Mouse (Mus musculus): ENCODE results near the gene Klhl41. TPM values are rescaled to one million over a fixed set of nuclear protein-coding genes. Genes with fewer than 3 reads are reported as not detected.
"Not testable (repeated sequence)": the region's sequence is repeated elsewhere in the genome, so short reads cannot be mapped to it uniquely, and the experiment has no call there.

The Klhl41 gene
- polyA plus RNA-seq, 1 experiment = not detected

DNA sequence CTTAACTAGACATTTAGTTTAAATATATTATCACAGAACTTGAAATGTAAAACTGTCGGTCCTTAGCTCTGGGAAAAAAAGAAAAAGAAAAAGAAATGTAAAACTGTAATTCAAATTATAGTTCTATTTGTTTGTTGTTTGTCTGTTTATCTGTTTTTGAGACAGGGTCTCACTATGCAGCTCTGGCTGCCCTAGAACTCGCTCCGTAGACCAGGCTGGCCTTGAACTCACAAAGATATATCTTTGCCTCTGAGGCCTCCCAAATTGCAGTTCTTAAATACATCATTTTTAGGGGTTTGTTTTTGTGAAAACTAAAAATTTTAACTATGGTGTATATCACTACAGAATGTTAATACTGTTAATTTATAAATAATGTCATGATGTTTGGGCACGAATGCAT is 2.3 kb upstream of the Klhl41 start:
- 92% methylated on average over 4 of the region's 4 CpGs for WGBS
- H3K36me3 ChIP-seq (ENCODE audit: control insufficient read depth, insufficient read depth, low read length) = no peaks in the 10 kb centered on the region
- DNase-seq (ENCODE audit: low read depth in 1 of 2, low spot score in 2 of 2) = no peak
- no peaks in the 10 kb centered on the region for H3K4me1 ChIP-seq (ENCODE audit: control insufficient read depth, insufficient read depth, insufficient read length)
- no peak overlapping the region for H3K4me3 ChIP-seq (ENCODE audit: extremely low read depth, insufficient read depth, insufficient read length)
- no peaks in the 10 kb centered on the region for H3K27me3 ChIP-seq (ENCODE audit: control insufficient read depth, insufficient read depth, low read length)
- no peak overlapping the region for H3K27ac ChIP-seq (ENCODE audit: insufficient read depth, low read length)
- no peak for TF ChIP-seq CTCF (IDR thresholded peaks at IDR 0.05; ENCODE audit: extremely low read depth, insufficient read depth, insufficient read length, insufficient replicate concordance)
- no peak for TF ChIP-seq POLR2A (IDR thresholded peaks at IDR 0.05; ENCODE audit: low read depth, low read length)

DNA sequence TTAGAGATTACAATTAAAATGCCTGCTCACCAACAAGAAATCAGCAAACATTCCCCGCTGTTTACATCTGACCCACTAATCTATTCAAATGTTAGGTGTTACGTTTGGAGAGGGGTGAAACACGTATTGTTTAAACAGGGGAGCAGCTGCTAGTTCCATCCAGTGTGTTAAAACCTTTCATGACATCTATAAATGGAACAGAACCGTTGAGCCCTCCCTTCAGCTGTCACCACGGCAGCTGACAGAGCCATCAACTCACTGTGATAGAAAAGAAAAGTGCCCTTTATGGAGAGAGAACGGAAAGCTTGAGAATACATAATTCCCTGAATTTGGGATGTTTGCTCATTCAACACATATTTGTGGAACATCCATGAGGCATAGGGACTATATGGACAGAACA is 1.5 kb upstream of the Klhl41 start:
- Histone ChIP-seq H3K4me3 (ENCODE audit: extremely low read depth, insufficient read depth, insufficient read length) (no peak overlapping the region), H3K27ac (ENCODE audit: insufficient read depth, low read length) (no peak overlapping the region), H3K36me3 (ENCODE audit: control insufficient read depth, insufficient read depth, low read length) (no peaks in the 10 kb centered on the region), H3K4me1 (ENCODE audit: control insufficient read depth, insufficient read depth, insufficient read length) (no peaks in the 10 kb centered on the region), H3K27me3 (ENCODE audit: control insufficient read depth, insufficient read depth, low read length) (no peaks in the 10 kb centered on the region)
- no peak for DNase-seq (ENCODE audit: low read depth in 1 of 2, low spot score in 2 of 2)
- WGBS = 76% methylated on average over 6 of the region's 6 CpGs
- TF ChIP-seq POLR2A (IDR thresholded peaks at IDR 0.05; ENCODE audit: low read depth, low read length) = no peak
- TF ChIP-seq CTCF (IDR thresholded peaks at IDR 0.05; ENCODE audit: extremely low read depth, insufficient read depth, insufficient read length, insufficient replicate concordance) = no peak

DNA sequence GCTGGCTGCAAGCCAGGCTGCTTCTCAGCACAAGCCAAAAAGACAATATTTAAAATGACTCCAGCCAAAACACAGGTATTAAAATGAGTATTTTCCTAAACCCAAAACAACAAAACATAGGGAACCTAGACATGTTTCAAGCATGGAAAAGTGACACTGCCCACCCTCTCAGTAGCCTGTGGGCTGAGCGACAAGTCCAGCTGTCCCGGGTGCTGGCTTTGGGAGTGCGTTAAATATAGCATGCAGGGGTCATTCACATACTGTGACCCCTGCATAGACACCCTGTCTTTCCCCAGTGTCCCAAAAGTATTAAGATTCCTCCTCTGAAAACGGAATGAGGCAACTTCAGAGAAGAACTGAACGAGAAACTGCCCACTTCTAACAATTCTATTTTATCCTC is 3.8 kb downstream of the Klhl41 start:
- 83% methylated on average over 5 of the region's 5 CpGs for WGBS
- Histone ChIP-seq H3K27me3 (ENCODE audit: control insufficient read depth, insufficient read depth, low read length) (no peaks in the 10 kb centered on the region), H3K27ac (ENCODE audit: insufficient read depth, low read length) (no peak overlapping the region), H3K36me3 (ENCODE audit: control insufficient read depth, insufficient read depth, low read length) (no peaks in the 10 kb centered on the region), H3K4me1 (ENCODE audit: control insufficient read depth, insufficient read depth, insufficient read length) (no peaks in the 10 kb centered on the region), H3K4me3 (ENCODE audit: extremely low read depth, insufficient read depth, insufficient read length) (no peak overlapping the region)
- no peak for TF ChIP-seq CTCF (IDR thresholded peaks at IDR 0.05; ENCODE audit: extremely low read depth, insufficient read depth, insufficient read length, insufficient replicate concordance)
- no peak for TF ChIP-seq POLR2A (IDR thresholded peaks at IDR 0.05; ENCODE audit: low read depth, low read length)
- no peak for DNase-seq (ENCODE audit: low read depth in 1 of 2, low spot score in 2 of 2)

DNA sequence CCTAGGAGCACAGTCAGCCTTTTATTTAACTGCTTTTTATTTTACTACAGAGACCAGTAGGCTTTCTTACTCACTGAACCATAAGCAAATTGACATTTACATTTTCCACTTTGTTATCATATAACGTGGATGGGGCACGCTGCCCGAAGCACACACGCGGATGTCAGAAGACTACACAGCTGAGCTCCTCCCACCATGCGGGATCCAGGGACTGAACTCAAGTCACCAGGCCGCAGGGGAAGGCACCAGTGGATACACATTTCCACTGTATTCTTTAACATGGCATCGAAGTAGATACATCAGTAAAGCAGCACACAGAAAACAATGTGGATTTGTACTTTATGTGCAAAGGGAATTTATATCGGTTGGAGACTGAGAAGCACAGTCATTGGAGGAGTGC is 5.3 kb downstream of the Klhl41 start:
- no peak for DNase-seq (ENCODE audit: low read depth in 1 of 2, low spot score in 2 of 2)
- no peak overlapping the region for H3K4me3 ChIP-seq (ENCODE audit: extremely low read depth, insufficient read depth, insufficient read length)
- H3K27me3 ChIP-seq (ENCODE audit: control insufficient read depth, insufficient read depth, low read length) = no peaks in the 10 kb centered on the region
- WGBS = 93% methylated on average over 9 of the region's 9 CpGs
- no peaks in the 10 kb centered on the region for H3K4me1 ChIP-seq (ENCODE audit: control insufficient read depth, insufficient read depth, insufficient read length)
- TF ChIP-seq CTCF (IDR thresholded peaks at IDR 0.05; ENCODE audit: extremely low read depth, insufficient read depth, insufficient read length, insufficient replicate concordance) (no peak), POLR2A (IDR thresholded peaks at IDR 0.05; ENCODE audit: low read depth, low read length) (no peak)
- H3K36me3 ChIP-seq (ENCODE audit: control insufficient read depth, insufficient read depth, low read length) = no peaks in the 10 kb centered on the region
- H3K27ac ChIP-seq (ENCODE audit: insufficient read depth, low read length) = no peak overlapping the region

DNA sequence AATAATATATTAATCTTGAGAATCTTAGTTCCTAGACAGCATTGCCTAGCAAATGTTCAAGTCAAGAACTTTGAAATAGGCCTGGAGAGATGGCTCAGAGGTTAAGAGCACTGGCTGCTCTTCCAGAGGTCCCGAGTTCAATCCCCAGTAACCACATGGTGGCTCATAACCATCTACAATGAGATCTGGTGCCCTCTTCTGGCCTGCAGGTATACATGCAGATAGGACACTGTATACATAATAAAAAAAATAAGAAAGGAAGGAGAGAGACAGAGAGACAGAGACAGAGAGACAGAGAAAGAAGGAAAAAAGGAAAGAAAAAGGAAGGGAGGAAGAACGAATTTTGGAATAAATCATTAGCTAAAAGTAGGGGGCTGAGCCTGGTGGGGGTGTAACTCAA is 6.8 kb downstream of the Klhl41 start:
- Histone ChIP-seq H3K36me3 (ENCODE audit: control insufficient read depth, insufficient read depth, low read length) (no peaks in the 10 kb centered on the region), H3K4me3 (ENCODE audit: extremely low read depth, insufficient read depth, insufficient read length) (no peak overlapping the region), H3K27ac (ENCODE audit: insufficient read depth, low read length) (no peak overlapping the region), H3K27me3 (ENCODE audit: control insufficient read depth, insufficient read depth, low read length) (no peaks in the 10 kb centered on the region), H3K4me1 (ENCODE audit: control insufficient read depth, insufficient read depth, insufficient read length) (no peaks in the 10 kb centered on the region)
- TF ChIP-seq CTCF (IDR thresholded peaks at IDR 0.05; ENCODE audit: extremely low read depth, insufficient read depth, insufficient read length, insufficient replicate concordance) (no peak), POLR2A (IDR thresholded peaks at IDR 0.05; ENCODE audit: low read depth, low read length) (no peak)
- DNase-seq (ENCODE audit: low read depth in 1 of 2, low spot score in 2 of 2) = no peak
- WGBS = 38% methylated on average over 2 of the region's 2 CpGs

DNA sequence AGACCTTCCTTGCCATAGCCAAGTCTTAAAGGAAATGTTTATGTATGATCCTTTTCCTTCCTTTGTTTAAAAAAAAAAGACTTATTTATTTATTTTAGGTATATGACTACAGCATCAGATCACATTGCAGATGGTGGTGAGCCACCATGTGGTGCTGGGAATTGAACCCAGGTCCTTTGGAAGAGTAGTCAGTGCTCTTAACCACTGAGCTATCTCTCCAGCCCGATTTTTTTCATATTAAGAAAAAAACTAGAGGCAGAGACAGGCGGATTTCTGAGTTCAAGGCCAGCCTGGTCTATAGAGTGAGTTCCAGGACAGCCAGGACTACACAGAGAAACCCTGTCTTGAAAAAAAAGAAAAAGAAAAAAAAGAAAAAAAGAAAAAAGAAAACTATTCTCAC is 7.3 kb downstream of the Klhl41 start:
- not testable (repeated sequence) for DNase-seq (ENCODE audit: low read depth in 1 of 2, low spot score in 2 of 2); H3K27me3 ChIP-seq (ENCODE audit: control insufficient read depth, insufficient read depth, low read length); H3K36me3 ChIP-seq (ENCODE audit: control insufficient read depth, insufficient read depth, low read length); H3K4me3 ChIP-seq (ENCODE audit: extremely low read depth, insufficient read depth, insufficient read length); H3K27ac ChIP-seq (ENCODE audit: insufficient read depth, low read length); H3K4me1 ChIP-seq (ENCODE audit: control insufficient read depth, insufficient read depth, insufficient read length)
- 81% methylated on average over 2 of the region's 2 CpGs for WGBS

DNA sequence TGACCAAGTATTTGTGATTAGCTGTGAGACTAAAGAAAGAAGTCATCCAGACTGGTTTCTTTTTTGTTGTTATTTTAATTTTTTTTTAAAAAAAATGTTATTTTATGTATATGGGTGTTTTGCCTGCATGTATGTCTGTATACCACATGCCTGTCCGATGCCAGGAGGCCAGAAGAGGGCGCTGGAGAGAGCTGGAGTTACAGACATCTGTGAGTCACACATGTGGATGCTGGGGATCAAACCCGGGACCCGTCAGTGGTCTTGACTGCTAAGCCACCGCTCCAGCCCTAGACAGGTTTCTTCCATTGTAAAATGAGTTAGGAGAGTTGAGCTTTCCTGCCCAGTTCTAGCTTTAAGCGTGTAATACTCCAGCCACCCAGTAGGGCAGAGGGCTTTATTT is 10.1 kb downstream of the Klhl41 start:
- no peak overlapping the region for H3K4me3 ChIP-seq (ENCODE audit: extremely low read depth, insufficient read depth, insufficient read length)
- DNase-seq (ENCODE audit: low read depth in 1 of 2, low spot score in 2 of 2) = no peak
- H3K27me3 ChIP-seq (ENCODE audit: control insufficient read depth, insufficient read depth, low read length) = no peaks in the 10 kb centered on the region
- H3K4me1 ChIP-seq (ENCODE audit: control insufficient read depth, insufficient read depth, insufficient read length) = no peaks in the 10 kb centered on the region
- WGBS = 71% methylated on average over 6 of the region's 6 CpGs
- TF ChIP-seq CTCF (IDR thresholded peaks at IDR 0.05; ENCODE audit: extremely low read depth, insufficient read depth, insufficient read length, insufficient replicate concordance) (no peak), POLR2A (IDR thresholded peaks at IDR 0.05; ENCODE audit: low read depth, low read length) (no peak)
- no peaks in the 10 kb centered on the region for H3K36me3 ChIP-seq (ENCODE audit: control insufficient read depth, insufficient read depth, low read length)
- H3K27ac ChIP-seq (ENCODE audit: insufficient read depth, low read length) = no peak overlapping the region
